ENCODE assay signal across 13 mouse cellular contexts in genomic region chr1:131970322-131970660, GRCm38 (mm10). TPM values are rescaled to one million over a fixed set of nuclear protein-coding genes. Genes with fewer than 3 reads are reported as not detected.
DNase-seq lines count a peak whose midpoint lies in the region; ATAC-seq and TF ChIP-seq lines count a peak whose summit lies in the region.
"Had no signal": no experiment of that assay in that cellular context is flagged by ENCODE, and none has a peak within 500 bp of the region (broad histone marks: within the 10 kb centered on the region; RNA-seq: fewer than 3 reads in every experiment).

No protein-coding gene starts in this region.

- H3K27ac ChIP-seq in liver, adult 2 months (replicated peaks; ENCODE audit: insufficient read depth, low read depth, low read length), result peak overlapping the region; percentile 99
- peak overlapping the region; percentile 91; the same call in 1 of the 2 replicates for H3K27ac ChIP-seq in kidney, embryonic 16.5 days (ENCODE audit: low read length)
- no peak overlapping the region for H3K27ac ChIP-seq in liver, embryonic 15.5 days (replicated peaks)

- TF ChIP-seq CTCF in liver, adult 2 months (IDR thresholded peaks at IDR 0.05; ENCODE audit: low read depth, low read length), result no peak

- peak overlapping the region; percentile 28; the same call in 1 of the 2 replicates for H3K4me2 ChIP-seq in kidney, embryonic 16.5 days (replicated peaks; ENCODE audit: low read depth, low read length)
- H3K4me2 ChIP-seq in liver, embryonic 15.5 days, result peak overlapping the region; percentile 33; the same call in 1 of the 2 replicates

- peaks cover 44% of the 10 kb centered on the region; the same call in 1 of the 2 replicates for H3K79me2 ChIP-seq in liver, adult 2 months (ENCODE audit: control insufficient read depth, insufficient read depth, low read length)

- TF ChIP-seq POLR2A in liver, adult 2 months (IDR thresholded peaks at IDR 0.05; ENCODE audit: extremely low read depth, insufficient read depth, low read length), result peak; percentile 40; the same call in 1 of the 2 replicates

- peak overlapping the region; percentile 88 for H3K9ac ChIP-seq in liver, adult 2 months (ENCODE audit: low read depth, low read length)
- H3K9ac ChIP-seq in kidney, embryonic 16.5 days (replicated peaks; ENCODE audit: low read length), result peak overlapping the region; percentile 56; the same call in 1 of the 2 replicates
- no peak overlapping the region for H3K9ac ChIP-seq in liver, embryonic 15.5 days

- H3K4me3 ChIP-seq in liver, adult 2 months (ENCODE audit: insufficient read depth, low read depth, low read length), result peak overlapping the region; percentile 73
- no peak overlapping the region for H3K4me3 ChIP-seq in kidney, embryonic 16.5 days (ENCODE audit: low read length)
- H3K4me3 ChIP-seq in liver, embryonic 15.5 days (replicated peaks), result no peak overlapping the region

- ATAC-seq in kidney, embryonic 16.5 days (ENCODE audit: low FRiP score, low TSS enrichment), result no peak
- ATAC-seq in liver, embryonic 15.5 days (ENCODE audit: insufficient read depth), result 0 out of 2 replicates have a peak, but pooled peaks have one; percentile 19

- no peaks in the 10 kb centered on the region for H3K9me3 ChIP-seq in kidney, embryonic 16.5 days (ENCODE audit: low read length)
- H3K9me3 ChIP-seq in liver, embryonic 15.5 days (replicated peaks), result no peaks in the 10 kb centered on the region

- H3K4me1 ChIP-seq in liver, adult 2 months (ENCODE audit: control insufficient read depth, insufficient read depth, low read length), result peaks cover 47% of the 10 kb centered on the region
- peaks cover 76% of the 10 kb centered on the region for H3K4me1 ChIP-seq in kidney, embryonic 16.5 days (ENCODE audit: insufficient read depth, low read length)
- H3K4me1 ChIP-seq in liver, embryonic 15.5 days (replicated peaks), result peaks cover 31% of the 10 kb centered on the region

- DNase-seq in embryo, embryonic 10 days (ENCODE audit: low spot score), result peak; percentile 26
- DNase-seq in embryo, embryonic 9.5 days (ENCODE audit: extremely low spot score), result no peak
- peak; percentile 95 for DNase-seq in liver, adult 2 months (ENCODE audit: extremely low read depth, low read depth, low spot score)
- DNase-seq in liver, result no peak
- no peak for DNase-seq in spleen, postnatal 10 days (ENCODE audit: low spot score in 2 of 2)
- DNase-seq in thymus, postnatal 0 days (ENCODE audit: low spot score), result no peak
- DNase-seq: adrenal gland, postnatal 10 days; gastrocnemius, postnatal 25 days; heart, postnatal 10 days; layer of hippocampus, adult 9-11 months; lung, adult 2 months had no signal

- WGBS in liver, adult 2 months, result 27% methylated on average over 5 of the region's 5 CpGs
- WGBS in kidney, embryonic 16.5 days, result 42% methylated on average over 5 of the region's 5 CpGs
- WGBS in liver, embryonic 15.5 days (ENCODE audit: insufficient replicate concordance), result 43% methylated on average over 5 of the region's 5 CpGs

- H3K36me3 ChIP-seq in liver, adult 2 months (ENCODE audit: control insufficient read depth, insufficient read depth, low read length), result no peaks in the 10 kb centered on the region
- H3K36me3 ChIP-seq in kidney, embryonic 16.5 days (ENCODE audit: insufficient read depth, low read length), result no peaks in the 10 kb centered on the region
- no peaks in the 10 kb centered on the region for H3K36me3 ChIP-seq in liver, embryonic 15.5 days (replicated peaks)

- no peaks in the 10 kb centered on the region for H3K27me3 ChIP-seq in liver, adult 2 months (ENCODE audit: control insufficient read depth, insufficient read depth, low read length)
- H3K27me3 ChIP-seq in kidney, embryonic 16.5 days (ENCODE audit: insufficient read depth, low read length), result no peaks in the 10 kb centered on the region
- peaks cover 12% of the 10 kb centered on the region; the same call in 1 of the 2 replicates for H3K27me3 ChIP-seq in liver, embryonic 15.5 days

RNA-seq across cellular contexts. Expression of gene Slc45a3, which starts 7.5 kb away (rescaled TPM):
- total RNA-seq in liver, adult 2 months (2014; rRNA removed), result 10.0 and 10.3 TPM in 2 replicates
- polyA plus RNA-seq in liver, adult 2 months (2012; rRNA removed), result 28.0 and 39.8 TPM in 2 replicates
- 8.6 and 9.7 TPM in 2 replicates for polyA plus RNA-seq in kidney, embryonic 16.5 days (2015; fragmentation: Nextera tagmentation; extraction: Ambion mirVana)
- polyA plus RNA-seq in liver, embryonic 15.5 days (2015; fragmentation: Nextera tagmentation; extraction: Ambion mirVana), result 2.6 and 3.1 TPM in 2 replicates
- 2.7 and 3.0 TPM in 2 replicates for polyA plus RNA-seq in thymus, postnatal 0 days (2015; fragmentation: Nextera tagmentation; extraction: Ambion mirVana)

RNA-seq across cellular contexts. Expression of gene Elk4, which starts 37.1 kb away (rescaled TPM):
- total RNA-seq in liver, adult 2 months (2014; rRNA removed), result 39.4 and 42.1 TPM in 2 replicates
- 17.2 and 23.3 TPM in 2 replicates for polyA plus RNA-seq in liver, adult 2 months (2012; rRNA removed)
- 19.0 and 23.2 TPM in 2 replicates for polyA plus RNA-seq in kidney, embryonic 16.5 days (2015; fragmentation: Nextera tagmentation; extraction: Ambion mirVana)
- 7.9 and 10.1 TPM in 2 replicates for polyA plus RNA-seq in liver, embryonic 15.5 days (2015; fragmentation: Nextera tagmentation; extraction: Ambion mirVana)
- polyA plus RNA-seq in thymus, postnatal 0 days (2015; fragmentation: Nextera tagmentation; extraction: Ambion mirVana), result 43.2 and 56.0 TPM in 2 replicates

RNA-seq across cellular contexts. Expression of gene Nucks1, which starts 60.0 kb away (rescaled TPM):
- total RNA-seq in liver, adult 2 months (2014; rRNA removed), result 46.1 and 52.5 TPM in 2 replicates
- 5.1 and 6.0 TPM in 2 replicates for polyA plus RNA-seq in liver, adult 2 months (2012; rRNA removed)
- 77.9 and 83.0 TPM in 2 replicates for polyA plus RNA-seq in kidney, embryonic 16.5 days (2015; fragmentation: Nextera tagmentation; extraction: Ambion mirVana)
- 25.7 and 27.2 TPM in 2 replicates for polyA plus RNA-seq in liver, embryonic 15.5 days (2015; fragmentation: Nextera tagmentation; extraction: Ambion mirVana)
- polyA plus RNA-seq in thymus, postnatal 0 days (2015; fragmentation: Nextera tagmentation; extraction: Ambion mirVana), result 80.4 and 102 TPM in 2 replicates

Comparison
In these comparisons a context has a peak if more than half of its experiments do, and no peak if none do; other contexts are left out.
1. DNase-seq: peak in embryo, embryonic 10 days (single experiment) and liver, adult 2 months (single experiment); none in embryo, embryonic 9.5 days (single experiment), liver (single experiment), spleen, postnatal 10 days (0 of 2) and thymus, postnatal 0 days (single experiment).